Mouse (Mus musculus): ENCODE measurements at regions not wholly inside any gene's neighbourhood (a gene's known extent, or its start where the extent isn't known, plus 50 kb on each side); places are given as distances from the start of the nearest gene placed in this dataset.
A peak's percentile ranks its signal among the peaks of the same experiment; 100 is the strongest.

DNA sequence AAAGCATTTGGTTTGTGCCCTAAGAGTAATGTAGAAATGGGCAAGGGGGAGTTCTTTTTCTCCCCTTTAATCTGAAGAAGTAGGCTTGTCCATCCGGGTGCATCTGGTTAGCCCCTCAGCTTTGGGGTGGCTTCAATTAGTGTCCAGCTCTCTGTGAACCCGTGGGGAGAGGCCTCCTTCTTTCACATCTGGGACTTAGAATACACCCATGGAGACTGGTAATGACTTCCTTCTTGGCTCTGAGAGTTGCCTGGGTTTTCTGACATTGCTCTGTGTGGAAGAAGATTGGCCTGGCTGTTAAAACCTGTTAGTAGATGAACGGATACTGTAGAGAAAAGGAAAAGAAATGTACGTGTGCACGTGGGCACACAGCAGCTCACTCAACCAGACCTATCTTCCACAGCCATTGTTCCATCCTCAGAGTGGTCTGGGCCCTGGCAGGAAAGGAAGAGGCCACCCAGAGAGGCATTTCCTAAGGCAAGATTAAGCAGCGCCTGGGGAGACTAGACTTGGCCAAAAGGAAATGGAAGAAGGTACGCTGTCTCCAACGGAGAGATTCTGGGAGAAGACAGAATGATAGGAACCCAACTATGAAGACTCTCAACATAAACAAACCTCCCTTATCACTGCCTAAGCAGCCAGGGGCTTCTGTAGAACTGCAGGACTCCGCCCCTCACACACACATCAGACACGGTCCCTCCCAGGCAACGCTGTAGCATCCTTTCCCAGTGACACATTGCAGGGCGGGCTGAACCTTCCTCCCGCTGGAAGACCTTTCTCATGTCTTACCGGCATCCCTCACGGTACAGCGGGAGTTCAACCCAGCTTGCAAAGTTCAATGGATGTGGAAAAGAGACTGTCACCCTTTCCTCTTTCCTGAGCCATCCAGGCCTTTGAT is 372.4 kb downstream of the Foxo1 start:
- DNase-seq: no peak

DNA sequence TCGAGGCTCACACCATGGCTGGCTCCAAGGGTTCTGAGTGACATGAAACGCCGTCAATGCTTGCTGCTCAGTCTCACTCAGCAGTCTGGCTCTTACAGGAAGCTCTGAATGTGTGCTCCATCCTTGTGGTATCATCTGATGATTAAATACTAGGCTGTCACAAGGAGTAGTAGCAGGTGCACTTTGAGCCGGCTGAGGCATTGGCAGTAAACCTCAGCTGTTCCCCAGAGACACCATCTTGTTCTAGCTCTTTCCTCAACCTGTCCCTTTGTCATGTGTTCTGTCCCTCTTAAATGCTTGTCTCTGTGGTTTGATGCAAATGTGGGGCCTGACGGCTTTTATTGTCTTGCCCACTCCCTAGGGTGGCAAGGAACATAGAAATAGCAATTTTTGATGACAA is 370.7 kb downstream of the Foxo1 start:
- peak; percentile 56 for DNase-seq

DNA sequence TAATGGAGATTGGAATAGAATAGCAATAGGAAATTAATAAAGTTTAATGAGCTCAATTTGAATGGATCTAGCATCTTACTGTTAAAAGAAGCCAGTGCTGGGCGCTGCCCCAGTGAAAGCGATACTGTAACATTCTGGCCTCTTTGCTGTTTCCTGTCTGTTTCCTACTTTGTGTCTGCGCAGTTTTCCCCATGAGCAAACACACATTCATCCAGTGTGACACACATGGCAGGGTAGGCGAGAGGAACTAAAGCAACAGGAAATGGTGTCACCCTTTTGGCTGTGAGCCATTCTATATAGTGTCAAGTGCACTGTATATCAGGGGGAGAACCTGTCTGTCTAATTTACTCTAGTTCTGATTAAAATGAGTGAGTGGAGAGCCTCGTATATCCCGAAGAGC is 366.2 kb downstream of the Foxo1 start:
- peak; percentile 54 for DNase-seq

DNA sequence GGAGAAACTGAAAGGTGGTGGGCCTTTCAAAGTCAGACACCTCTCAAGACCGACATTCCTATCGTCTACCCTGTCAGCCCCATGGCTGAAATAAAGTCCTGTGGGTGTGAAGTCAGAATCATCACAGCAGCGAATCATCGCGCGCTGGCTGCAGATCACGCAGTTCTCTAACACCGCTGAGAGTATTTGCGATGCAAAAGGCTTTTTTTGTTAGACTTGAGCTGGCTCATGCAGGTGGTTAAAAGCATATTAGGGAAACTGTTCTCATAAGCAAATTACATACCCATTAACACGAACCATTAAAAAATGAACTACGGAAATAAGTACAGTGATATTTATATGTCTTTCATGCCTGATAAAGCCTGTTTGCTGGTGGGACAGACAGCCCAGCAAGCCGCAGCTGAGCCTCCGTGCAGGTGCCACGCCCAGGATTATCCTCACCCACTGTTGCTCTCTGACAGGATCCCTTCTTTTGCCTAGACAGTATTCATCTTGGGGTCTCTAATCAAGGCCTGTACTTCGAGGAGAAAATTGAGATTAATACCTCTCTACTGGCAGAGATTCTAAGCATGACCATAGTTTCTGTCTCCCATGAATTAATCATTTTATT is 365.5 kb downstream of the Foxo1 start:
- no peak for DNase-seq

DNA sequence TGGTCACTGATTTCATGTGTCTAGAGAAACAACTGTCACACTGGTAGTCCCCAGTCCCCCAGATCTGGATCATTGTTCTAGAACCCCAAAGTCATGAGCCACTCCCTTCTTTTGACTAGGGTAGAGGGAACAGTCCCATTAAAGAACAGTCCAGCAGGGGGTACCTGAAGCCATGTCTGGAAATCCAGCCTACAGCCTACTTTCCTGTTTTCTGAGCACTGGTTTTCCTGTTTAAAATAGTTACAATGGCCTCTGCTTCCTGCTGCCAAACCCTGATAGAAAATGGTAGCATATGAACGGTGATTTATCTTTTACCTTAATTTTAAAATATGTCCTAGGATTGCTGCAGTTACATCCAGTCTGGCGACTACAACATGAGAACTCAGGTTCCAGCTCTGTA is 364.5 kb downstream of the Foxo1 start:
- DNase-seq: no peak

DNA sequence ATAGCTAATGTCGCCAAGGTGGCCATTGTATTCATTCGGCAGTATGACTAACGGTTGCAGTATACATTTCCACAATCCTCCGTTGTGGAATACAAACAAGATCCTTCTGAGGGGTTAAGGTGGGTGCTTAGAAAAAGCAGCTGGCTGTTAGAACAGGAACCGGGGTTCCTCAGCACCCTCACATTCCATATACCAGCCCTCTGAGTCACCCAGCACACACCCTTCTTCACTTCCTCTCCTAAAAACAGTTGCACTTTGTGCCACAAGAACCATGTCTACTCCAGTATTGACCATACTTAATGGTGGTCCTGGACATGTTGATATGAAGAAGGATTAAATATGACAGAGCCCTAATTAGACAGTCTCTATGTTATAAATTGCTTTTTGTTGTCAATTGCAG is 362.1 kb downstream of the Foxo1 start:
- no peak for DNase-seq

DNA sequence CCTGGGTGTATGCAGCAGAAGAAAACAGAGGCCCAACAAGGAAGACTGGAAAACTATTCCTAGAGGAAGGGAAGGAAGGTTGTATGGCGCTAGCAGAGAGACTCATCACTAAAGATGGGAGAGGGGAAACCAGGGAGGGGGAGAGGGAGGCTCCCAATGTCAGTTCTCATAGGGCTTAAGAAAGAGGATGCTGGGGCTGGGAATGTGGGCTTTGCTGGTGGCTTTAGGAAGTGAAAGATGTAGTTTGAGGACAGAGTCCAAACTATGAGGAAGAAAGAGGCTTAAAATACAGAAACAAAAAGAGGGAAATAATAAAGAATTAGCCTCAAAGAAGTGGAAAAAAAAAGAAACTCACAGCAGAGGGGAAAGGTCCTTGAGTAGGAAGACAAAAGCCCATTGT is 357.0 kb downstream of the Foxo1 start:
- no peak for DNase-seq

DNA sequence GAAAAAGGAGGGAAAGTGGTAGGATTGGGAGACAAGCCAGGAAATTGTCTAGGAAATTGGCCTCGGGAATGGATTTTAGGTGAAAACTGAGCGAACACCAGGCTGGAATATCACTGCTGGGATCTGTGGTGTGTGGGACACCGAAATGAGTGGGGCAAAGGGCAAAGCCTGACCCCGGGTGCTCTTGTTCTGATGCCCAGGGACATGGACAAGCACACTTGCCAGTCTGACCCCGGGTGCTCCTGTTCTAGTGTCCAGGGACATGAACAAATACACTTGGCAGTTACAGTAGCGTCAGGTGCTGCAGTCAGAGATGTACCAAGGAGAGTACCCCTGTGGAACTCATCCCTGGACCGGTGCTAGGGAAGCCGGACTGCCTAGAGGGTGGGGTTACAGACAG is 354.4 kb downstream of the Foxo1 start:
- no peak for DNase-seq

DNA sequence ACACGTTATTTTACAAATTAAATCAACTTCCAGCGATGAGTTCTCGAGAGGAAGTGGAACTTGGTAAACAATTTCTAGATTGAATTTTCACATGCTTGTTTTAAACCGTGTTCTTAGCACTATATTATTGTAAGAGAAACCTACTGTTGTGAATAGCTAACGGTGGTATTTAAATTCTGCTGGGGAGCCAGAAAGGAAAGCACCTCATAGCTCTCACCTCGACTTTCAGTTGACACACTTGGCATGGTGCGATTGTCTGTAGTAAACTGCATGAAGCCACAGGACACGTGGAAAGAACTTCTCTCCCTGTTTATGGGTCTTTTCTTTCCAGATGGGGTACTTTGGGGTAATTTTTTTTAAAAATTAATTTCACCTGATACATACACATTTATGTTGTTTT is 353.8 kb downstream of the Foxo1 start:
- DNase-seq: no peak

DNA sequence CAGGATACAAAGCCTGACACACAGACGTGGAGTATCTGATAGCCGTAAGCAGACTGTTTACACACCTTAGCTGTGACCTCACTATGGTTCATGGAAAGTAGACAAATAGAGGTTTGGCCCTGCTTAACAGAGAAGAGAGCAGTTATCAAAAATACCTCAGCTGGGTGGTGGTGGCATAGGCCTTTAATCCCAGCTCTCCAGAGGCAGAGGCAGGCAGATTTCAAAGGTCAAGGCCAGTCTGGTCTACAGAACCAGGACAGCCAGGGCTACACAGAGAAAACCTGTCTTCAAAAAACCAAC is 350.7 kb downstream of the Foxo1 start:
- no peak for DNase-seq

DNA sequence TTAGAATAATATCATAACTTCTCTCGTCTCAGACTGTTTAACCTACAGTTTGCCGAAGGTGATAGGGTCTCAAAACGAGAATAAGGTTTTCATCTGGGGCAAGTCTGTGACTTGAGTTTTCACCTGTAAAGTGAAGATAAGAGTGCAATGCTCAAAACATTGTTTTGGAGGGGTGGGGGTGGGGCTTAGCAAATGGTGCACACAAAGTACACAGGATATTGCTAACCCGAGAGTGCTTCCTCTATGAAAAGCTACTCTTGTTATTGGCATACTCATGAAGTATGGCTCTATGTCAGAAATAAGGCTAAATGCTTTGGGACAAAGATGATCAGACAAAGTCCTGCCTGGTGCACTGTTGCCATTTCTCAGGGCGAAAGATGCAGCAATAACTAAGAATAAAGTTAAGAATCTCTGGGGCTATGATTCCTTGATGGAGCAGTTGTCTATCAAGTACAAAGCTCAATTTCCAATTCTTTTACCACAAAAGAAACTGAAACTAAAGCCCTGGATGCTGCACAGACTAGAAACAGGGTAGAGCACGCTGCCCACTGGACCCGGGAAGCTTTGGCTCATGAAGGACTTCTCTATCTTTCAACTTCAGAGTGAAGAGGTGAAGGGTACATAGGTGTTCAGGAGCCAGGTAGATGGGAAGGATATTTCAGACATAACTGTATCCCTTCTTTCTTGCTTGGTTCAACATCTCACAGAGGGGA is 350.2 kb downstream of the Foxo1 start:
- DNase-seq: no peak

DNA sequence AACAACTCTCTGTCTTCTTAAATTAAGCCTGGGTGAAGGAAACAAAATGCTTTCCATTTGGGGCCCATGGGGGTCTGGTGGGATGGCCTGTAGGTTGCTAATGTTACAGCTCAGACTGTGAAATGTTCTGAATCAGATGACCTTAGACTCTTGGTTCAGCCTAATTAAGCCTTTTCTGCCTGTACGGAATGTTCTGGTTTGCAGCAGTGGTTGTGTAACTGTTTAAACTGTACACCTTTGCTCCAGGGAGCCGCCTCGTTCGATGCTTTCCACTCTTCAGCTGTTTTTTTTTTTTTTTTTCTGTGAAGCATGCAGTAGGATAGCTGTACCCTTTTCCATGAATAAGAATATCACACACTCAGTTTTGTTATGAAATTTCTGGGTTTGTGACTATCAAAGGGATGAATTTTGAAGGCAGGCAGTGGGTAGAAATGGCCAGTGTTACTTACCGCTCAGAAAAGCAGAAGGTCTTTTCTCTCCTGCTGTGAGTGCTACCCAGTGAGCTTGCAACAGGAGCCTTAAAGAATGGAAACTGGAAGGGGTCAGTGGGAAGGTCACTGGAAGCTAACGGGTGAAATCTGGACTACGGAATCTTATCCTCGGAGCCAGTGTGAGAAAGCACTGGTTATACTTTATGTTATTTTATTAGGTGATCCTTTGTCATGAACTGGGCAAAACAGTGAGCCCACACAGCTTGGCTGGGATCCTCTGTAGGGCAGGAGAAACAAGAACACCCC is 349.4 kb downstream of the Foxo1 start:
- no peak for DNase-seq

DNA sequence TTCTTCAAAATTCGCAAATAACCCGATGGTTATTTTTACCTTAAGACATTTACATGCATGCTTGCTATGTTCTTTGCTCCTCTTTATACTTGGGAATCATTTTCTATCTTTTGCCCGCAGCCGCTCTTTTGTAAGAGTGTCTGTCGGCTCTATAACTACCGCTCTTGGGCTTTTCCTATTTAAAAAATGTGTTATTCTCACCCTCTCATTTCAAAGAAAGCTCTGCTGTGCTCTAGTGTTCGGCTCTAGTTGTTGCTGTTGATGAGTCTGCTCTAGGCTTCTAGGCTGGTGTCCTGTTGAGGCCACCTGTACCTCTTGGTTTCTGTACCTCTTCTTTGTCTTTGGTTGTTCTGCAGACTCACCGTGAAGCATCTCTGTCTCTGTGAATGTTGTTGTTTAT is 343.7 kb downstream of the Foxo1 start:
- DNase-seq: no peak

DNA sequence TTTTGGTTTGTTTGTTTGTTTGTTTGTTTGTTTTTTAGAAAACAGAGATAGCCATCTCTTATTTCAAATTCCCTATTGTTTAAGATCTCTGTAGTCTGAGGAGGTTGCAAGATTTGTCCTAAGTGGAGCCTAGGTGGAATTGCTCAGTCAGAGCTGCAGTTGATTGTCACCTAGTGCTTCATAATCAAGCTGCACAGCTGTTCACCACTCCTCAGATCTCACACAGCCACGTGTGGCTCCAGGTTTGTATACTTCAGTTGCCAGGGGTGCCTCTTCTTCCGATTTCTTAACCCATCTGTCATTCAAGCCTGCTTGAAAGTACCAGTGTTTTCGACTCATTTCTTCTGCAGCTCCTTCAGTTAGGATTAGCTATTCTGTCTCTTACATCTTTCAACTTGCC is 342.3 kb downstream of the Foxo1 start:
- DNase-seq: peak; percentile 51

DNA sequence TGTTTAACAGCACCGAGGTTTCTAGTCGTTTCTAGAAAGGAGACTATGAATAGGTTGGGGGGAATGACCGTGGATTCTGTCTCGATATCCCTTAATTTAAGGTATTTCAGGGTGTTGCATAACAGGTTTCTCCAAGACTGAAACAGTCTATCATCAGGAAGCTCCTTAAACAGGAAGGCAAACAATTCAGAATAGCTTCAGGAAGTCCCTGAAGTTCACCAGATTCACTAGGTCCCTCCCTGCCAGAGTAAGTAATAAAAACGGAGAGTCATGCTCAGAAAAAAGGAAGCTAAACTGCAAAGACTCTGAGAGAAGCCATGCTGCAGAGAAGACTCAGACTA is 339.9 kb downstream of the Foxo1 start:
- no peak for DNase-seq

DNA sequence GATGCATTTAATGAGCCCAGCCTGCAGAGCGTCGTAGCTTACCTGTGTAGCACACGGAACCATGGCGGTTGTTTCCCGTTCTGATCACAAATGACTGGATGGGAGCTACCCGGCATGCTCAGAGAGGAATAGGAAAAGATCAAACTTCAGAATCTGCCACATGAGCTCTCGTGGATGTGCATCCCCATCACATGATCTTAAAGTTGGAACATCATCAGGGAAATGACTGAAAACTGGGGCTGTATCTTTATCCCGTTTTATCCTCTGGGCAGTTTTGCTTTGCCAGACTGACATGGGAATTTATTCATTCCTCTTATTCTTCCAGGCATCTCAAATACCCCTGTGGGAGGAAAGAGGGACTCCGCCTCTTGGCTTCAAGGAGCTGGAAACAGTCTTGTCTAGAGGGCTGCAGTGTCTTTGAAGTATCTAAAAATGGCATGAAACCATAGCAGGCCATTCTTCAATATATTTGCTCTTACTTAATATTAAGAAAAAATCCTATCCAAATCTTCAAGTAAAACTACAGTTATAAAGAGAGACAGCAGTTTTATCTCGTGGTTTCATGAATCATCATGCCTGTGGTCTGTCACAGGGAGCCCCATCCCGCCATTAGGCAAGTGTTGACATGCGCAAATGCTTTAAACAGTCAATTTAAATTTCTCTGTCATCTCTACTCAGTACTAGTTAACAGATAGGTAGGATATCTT is 339.4 kb downstream of the Foxo1 start:
- DNase-seq: no peak

DNA sequence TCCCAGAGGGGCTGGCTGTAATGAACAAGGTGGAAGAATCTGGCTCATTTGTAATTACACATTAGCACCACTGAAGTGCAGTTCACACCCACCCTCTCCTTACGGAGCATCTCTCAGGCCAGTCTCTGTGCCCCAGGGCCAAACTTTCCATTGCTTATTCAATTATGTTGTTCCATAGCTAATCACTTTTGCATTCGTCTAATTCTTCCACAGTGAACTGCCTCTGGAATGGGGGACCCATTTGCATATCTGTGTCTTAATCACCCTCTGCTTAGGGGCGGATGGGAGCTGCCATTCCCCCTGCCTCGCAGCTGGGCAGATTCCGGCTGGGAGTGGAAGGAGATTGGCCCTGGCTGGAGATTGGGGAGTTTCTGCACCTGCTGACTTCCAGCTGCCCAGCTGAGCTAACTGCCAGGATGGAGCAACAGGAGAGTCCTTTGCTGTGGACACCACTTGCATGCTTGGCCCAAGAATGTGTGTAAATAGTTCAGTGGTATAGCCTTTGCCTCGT is 337.2 kb downstream of the Foxo1 start:
- DNase-seq: no peak

DNA sequence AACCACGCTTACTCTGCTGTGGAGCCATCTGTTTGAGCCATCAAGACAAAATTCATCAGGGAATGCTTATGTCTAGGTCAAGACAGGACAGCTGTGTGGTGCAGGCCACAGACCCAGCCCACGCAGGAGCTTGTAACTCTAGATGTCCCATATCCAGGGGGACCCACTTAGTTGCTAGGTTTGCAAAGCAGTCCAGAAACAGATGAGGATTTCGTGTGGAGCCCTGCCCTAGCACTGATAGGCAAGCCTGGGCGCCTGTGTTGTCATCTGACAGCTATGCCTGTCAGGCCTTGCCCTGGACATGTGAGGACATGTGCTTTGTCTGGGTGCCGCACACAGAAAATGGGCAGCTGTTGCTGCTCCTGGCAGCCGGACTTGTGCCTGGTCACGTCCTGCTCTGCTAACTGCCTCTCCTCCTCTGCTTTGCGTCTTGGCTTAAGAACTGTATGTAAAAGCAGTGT is 335.1 kb downstream of the Foxo1 start:
- DNase-seq: no peak

DNA sequence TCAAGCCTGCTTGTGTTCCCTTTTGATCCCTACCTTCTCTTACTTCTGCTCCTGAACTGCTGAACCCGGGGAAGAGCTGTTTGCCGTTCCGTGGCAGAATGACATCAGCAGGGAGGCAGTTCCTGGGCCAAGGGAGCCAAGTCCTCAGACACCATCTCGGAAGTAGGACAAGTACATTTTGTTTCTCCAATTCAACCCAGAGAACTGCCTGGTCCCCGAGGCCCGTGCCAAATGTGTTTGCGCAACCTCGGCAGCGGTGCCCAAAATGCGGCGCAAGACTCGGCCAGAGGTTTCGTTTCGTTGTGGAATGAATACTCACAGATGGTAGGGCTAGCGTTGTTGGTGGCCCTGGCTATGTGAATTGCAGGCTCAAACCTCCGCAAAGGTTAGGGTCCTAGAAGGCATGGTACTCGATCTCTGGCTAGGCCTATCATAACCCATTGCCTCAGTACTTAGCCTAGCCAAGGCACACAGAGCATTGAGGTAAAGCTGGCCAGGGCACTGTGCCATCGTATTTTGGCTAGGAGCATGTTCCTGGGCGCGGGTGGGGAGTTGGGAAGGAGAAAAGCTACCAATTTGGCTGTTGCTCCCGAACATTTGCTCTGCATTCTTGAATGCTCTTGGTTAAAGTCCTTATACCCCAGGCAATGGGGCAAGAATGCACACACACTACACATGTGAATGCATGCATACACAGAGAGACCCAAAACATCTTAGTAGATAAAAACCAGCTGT is 333.0 kb downstream of the Foxo1 start:
- no peak for DNase-seq

DNA sequence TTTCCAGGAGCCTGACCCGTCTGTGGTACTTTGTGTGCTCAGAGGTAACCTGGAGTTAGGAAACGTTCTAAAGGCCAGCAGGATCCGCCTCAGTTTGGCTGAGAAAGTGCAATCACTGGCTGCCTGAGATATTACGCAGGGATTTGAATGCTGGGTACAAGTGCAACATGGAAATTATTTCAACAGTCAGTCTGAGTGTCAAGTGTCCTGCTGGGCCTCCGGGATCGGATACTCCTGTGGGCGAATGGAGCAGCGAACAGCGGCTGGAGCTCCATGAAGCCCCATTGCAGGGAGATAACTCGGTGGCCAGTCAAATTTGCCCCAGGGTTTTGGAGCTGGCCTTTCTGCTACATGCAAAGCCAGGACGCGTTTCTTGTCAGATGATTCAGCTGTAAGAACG is 332.4 kb downstream of the Foxo1 start:
- DNase-seq: no peak

DNA sequence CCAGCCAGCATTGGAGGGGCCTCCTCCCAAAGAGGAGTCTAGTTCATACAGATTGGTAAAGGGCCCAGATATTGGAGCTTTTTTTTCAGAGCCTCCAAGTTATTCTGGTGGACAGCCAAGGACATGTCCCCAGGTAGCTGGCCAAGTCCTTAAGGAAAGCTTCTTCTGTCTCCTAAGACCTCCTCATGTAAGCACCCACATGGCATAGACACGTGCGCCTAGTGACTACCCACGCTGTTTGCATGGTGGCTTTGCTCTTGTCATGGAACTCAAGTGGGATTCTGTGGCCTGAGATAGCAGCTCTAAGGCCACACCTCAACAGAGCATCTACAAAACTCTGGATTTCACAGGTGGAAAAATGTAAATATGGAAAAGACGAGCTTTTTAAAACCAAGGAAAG is 332.0 kb downstream of the Foxo1 start:
- no peak for DNase-seq

DNA sequence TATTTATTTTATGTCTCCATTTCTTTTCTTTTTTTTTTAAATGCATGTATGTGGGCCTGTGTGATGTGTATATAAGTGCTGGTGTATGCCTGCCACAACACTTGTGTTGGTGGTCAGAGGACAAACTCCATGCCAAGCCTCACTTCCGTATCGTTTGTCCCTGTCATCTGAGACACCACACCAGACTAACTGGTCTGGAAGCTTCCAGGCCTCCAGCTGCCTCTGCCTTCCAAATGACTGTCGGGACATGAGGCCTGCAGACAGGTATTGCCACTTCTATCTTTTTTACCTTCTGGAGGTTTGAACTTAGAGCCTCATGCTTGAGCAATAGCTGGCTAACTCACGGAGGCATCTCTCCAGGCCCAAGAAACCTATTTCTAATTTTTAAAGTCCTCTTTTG is 318.3 kb downstream of the Foxo1 start:
- no peak for DNase-seq

All from thymus, postnatal 4 days (tissue).